Mouse (Mus musculus): ENCODE results near the gene Lcp1.

Gene Lcp1

GRCm38 (mm10) chr14:75206307-75206706, 75.4 kb downstream of the Lcp1 start:
- DNase-seq (ENCODE audit: low spot score): no peak

- DNase-seq (ENCODE audit: low spot score): no peak
Measured at GRCm38 (mm10) chr14:75208572-75209151, 77.8 kb downstream of the Lcp1 start.

GRCm38 (mm10) chr14:75213752-75214151, 82.9 kb downstream of the Lcp1 start:
- no peak for DNase-seq (ENCODE audit: low spot score)

- no peak for DNase-seq (ENCODE audit: low spot score)
Measured at GRCm38 (mm10) chr14:75218843-75219242, 87.9 kb downstream of the Lcp1 start.

- no peak for DNase-seq (ENCODE audit: low spot score)
Measured at GRCm38 (mm10) chr14:75219250-75219913, 88.5 kb downstream of the Lcp1 start.

- DNase-seq (ENCODE audit: low spot score): no peak
Measured at GRCm38 (mm10) chr14:75222386-75222785, 91.5 kb downstream of the Lcp1 start.

- DNase-seq (ENCODE audit: low spot score): no peak
Measured at GRCm38 (mm10) chr14:75227453-75228084, 96.7 kb downstream of the Lcp1 start.

- DNase-seq (ENCODE audit: low spot score): peak; percentile 9
Measured at GRCm38 (mm10) chr14:75229834-75230233, 98.9 kb downstream of the Lcp1 start.

- DNase-seq (ENCODE audit: low spot score): no peak
Measured at GRCm38 (mm10) chr14:75233070-75233469, 102.2 kb downstream of the Lcp1 start.

GRCm38 (mm10) chr14:75235552-75235951, 104.7 kb downstream of the Lcp1 start:
- no peak for DNase-seq (ENCODE audit: low spot score)

- peak; percentile 17 for DNase-seq (ENCODE audit: low spot score)
Measured at GRCm38 (mm10) chr14:75235955-75236635, 105.2 kb downstream of the Lcp1 start.

GRCm38 (mm10) chr14:75236636-75237003, 105.7 kb downstream of the Lcp1 start:
- no peak for DNase-seq (ENCODE audit: low spot score)

GRCm38 (mm10) chr14:75237096-75237495, 106.2 kb downstream of the Lcp1 start:
- DNase-seq (ENCODE audit: low spot score): no peak

- DNase-seq (ENCODE audit: low spot score): no peak
Measured at GRCm38 (mm10) chr14:75238054-75238692, 107.3 kb downstream of the Lcp1 start.

- DNase-seq (ENCODE audit: low spot score): no peak
Measured at GRCm38 (mm10) chr14:75242087-75242486, 111.2 kb downstream of the Lcp1 start, which contains the start of gene Cpb2. Gene Cpb2, plus strand, starts transcription at chr14:75242287.

GRCm38 (mm10) chr14:75246024-75247000, 115.4 kb downstream of the Lcp1 start:
- no peak for DNase-seq (ENCODE audit: low spot score)

- no peak for DNase-seq (ENCODE audit: low spot score)
Measured at GRCm38 (mm10) chr14:75250432-75250831, 119.5 kb downstream of the Lcp1 start.

GRCm38 (mm10) chr14:75256521-75256920, 125.6 kb downstream of the Lcp1 start:
- DNase-seq (ENCODE audit: low spot score): no peak

- no peak for DNase-seq (ENCODE audit: low spot score)
Measured at GRCm38 (mm10) chr14:75269531-75269930, 138.6 kb downstream of the Lcp1 start.

GRCm38 (mm10) chr14:75279716-75280115, 148.8 kb downstream of the Lcp1 start:
- no peak for DNase-seq (ENCODE audit: low spot score)

- DNase-seq (ENCODE audit: low spot score): no peak
Measured at GRCm38 (mm10) chr14:75280406-75280805, 149.5 kb downstream of the Lcp1 start.
